Mouse (Mus musculus) heart, postnatal 0 days (tissue): ENCODE results near the gene Msl1.

Experiments
- CTCF ChIP-seq: IDR thresholded peaks from 2 replicates; pipeline ENCODE4 v1.5.1; 2016; ENCODE audit warnings: antibody characterized with exemption, control low read depth, low read depth
- EP300 ChIP-seq: IDR thresholded peaks from 2 replicates; pipeline ENCODE4 v1.6.1; 2016; ENCODE audit warnings: antibody characterized with exemption, low read depth

DNA sequence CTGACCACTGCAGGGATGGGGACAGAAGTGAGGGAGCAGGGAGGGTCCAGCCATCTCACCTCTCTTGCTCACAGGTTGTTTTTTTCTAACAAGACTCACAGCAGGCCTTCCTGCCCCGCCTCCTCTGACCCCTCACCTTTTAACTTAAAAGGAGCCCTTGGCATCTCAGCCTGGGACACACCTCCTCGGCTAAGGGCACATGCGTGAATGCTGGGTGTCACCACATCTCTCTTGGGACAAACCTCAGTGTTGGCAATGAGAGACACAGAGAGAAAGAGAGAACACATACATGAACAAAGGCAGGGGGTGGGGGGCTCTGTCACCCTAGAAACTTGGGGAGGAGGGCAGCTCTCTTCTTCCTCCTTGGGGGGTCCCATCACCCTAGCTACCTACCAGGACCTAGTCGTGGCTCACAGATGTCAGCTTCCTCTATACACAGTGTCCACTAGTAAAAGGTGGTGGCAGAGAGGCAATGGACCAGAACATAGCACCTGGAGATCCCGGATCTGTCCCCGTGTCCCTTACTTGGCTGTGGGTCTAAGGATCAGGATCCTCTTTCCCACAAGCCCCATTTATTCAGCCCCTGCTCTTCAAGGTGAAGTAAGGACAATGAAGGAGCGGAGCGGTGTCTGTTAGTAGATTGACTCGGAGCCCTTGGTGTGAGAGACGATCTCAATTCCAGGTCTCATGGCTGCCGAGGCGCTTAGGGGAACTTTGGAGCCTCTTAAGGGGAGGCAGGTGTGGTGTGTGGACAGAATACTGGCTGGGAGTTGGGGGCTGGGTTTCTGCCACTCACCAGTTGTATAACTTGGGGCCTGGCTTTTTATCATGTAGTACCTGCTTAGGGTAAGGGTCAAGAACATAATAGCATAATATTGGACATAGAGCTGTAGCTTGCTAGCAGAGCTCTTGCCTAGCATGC lies 49.1 kb upstream of the Msl1 start:
- TF ChIP-seq CTCF (no peak), EP300 (no peak)
